In genomic region chr11:75572854-75573650, GRCm38 (mm10) we compare ENCODE assay signal across 8 mouse cellular contexts. TPM values are rescaled to one million over a fixed set of nuclear protein-coding genes. Genes with fewer than 3 reads are reported as not detected.
DNase-seq lines count a peak whose midpoint lies in the region; ATAC-seq and TF ChIP-seq lines count a peak whose summit lies in the region.

No protein-coding gene starts in this region.

- H3K9me3 ChIP-seq in heart, embryonic 15.5 days (replicated peaks) = no peaks in the 10 kb centered on the region
- no peaks in the 10 kb centered on the region for H3K9me3 ChIP-seq in liver, embryonic 14.5 days (ENCODE audit: control insufficient read depth, low read length)
- H3K9me3 ChIP-seq in neural tube, embryonic 11.5 days (ENCODE audit: control insufficient read depth, low read length) = no peaks in the 10 kb centered on the region
- H3K9me3 ChIP-seq in stomach, postnatal 0 days (ENCODE audit: control insufficient read depth, low read length) = no peaks in the 10 kb centered on the region

- 0 out of 2 replicates have a peak, but pooled peaks have one; percentile 18 for TF ChIP-seq EP300 in liver, embryonic 14.5 days (IDR thresholded peaks at IDR 0.05; ENCODE audit: low read depth)
- no peak for TF ChIP-seq EP300 in stomach, postnatal 0 days (optimal IDR thresholded peaks at IDR 0.05)

- peak overlapping the region; percentile 16; the same call in 1 of the 2 replicates for H3K4me2 ChIP-seq in heart, embryonic 15.5 days
- peak overlapping the region; percentile 2; the same call in 1 of the 2 replicates for H3K4me2 ChIP-seq in liver, embryonic 14.5 days (ENCODE audit: low read depth)
- H3K4me2 ChIP-seq in neural tube, embryonic 11.5 days (ENCODE audit: low read depth) = no peak overlapping the region
- H3K4me2 ChIP-seq in stomach, postnatal 0 days (replicated peaks; ENCODE audit: low read depth) = 0 out of 2 replicates have a peak overlapping the region, but pooled peaks have one; percentile 14

- DNase-seq in CD4-positive, CD25-positive, alpha-beta regulatory T cell, adult 2 months (ENCODE audit: low read depth, low spot score) = peak; percentile 97
- DNase-seq in fibroblast of lung, adult 2 months (ENCODE audit: low read depth) = peak; percentile 81
- peak; percentile 93 to 96 for DNase-seq in kidney, postnatal 25 days
- peak; percentile 75 to 83 (median 80) for DNase-seq in liver, embryonic 14.5 days (ENCODE audit: low read depth in 3 of 3, low spot score in 3 of 3)
- DNase-seq in neural tube, embryonic 11.5 days (ENCODE audit: low spot score) = peak; percentile 92
- DNase-seq in stomach, postnatal 0 days (ENCODE audit: low spot score) = peak; percentile 94

- peaks cover 13% of the 10 kb centered on the region; the same call in 1 of the 2 replicates for H3K4me1 ChIP-seq in brown adipose tissue, adult 24 weeks (ENCODE audit: control insufficient read depth, insufficient read depth, insufficient read length, low read length)
- H3K4me1 ChIP-seq in heart, embryonic 15.5 days (replicated peaks) = peaks cover 12% of the 10 kb centered on the region
- H3K4me1 ChIP-seq in liver, embryonic 14.5 days (replicated peaks; ENCODE audit: control insufficient read depth in 2 of 2, insufficient read depth in 2 of 2, low read length in 1 of 2) = peaks cover 4 to 6% of the 10 kb centered on the region in 2 experiments; a peak in 2 of 4 replicates
- peaks cover 11% of the 10 kb centered on the region for H3K4me1 ChIP-seq in neural tube, embryonic 11.5 days (ENCODE audit: control insufficient read depth, insufficient read depth, low read length)
- H3K4me1 ChIP-seq in stomach, postnatal 0 days (replicated peaks; ENCODE audit: control insufficient read depth, insufficient read depth) = no peaks in the 10 kb centered on the region

- peak; percentile 97 for TF ChIP-seq CTCF in liver, embryonic 14.5 days (IDR thresholded peaks at IDR 0.05; ENCODE audit: low read depth)
- peak; percentile 98 for TF ChIP-seq CTCF in stomach, postnatal 0 days (IDR thresholded peaks at IDR 0.05; ENCODE audit: low read depth)

- H3K36me3 ChIP-seq in heart, embryonic 15.5 days = no peaks in the 10 kb centered on the region
- H3K36me3 ChIP-seq in liver, embryonic 14.5 days (replicated peaks; ENCODE audit: control insufficient read depth, insufficient read depth, low read depth) = no peaks in the 10 kb centered on the region
- H3K36me3 ChIP-seq in neural tube, embryonic 11.5 days (ENCODE audit: control insufficient read depth, insufficient read depth, low read length) = no peaks in the 10 kb centered on the region; the same call in 1 of the 2 replicates
- H3K36me3 ChIP-seq in stomach, postnatal 0 days (ENCODE audit: control insufficient read depth, insufficient read depth, low read length) = no peaks in the 10 kb centered on the region

- ATAC-seq in heart, embryonic 15.5 days (replicated peaks; ENCODE audit: insufficient number of reproducible peaks, insufficient read depth, low FRiP score, low read depth) = peak; percentile 86
- peak; percentile 85 for ATAC-seq in liver, embryonic 14.5 days (ENCODE audit: insufficient read depth)
- peak; percentile 76 for ATAC-seq in neural tube, embryonic 11.5 days (ENCODE audit: insufficient read depth, low FRiP score, low TSS enrichment)
- peak; percentile 90 for ATAC-seq in stomach, postnatal 0 days (ENCODE audit: low FRiP score, low TSS enrichment)

- H3K9ac ChIP-seq in heart, embryonic 15.5 days = no peak overlapping the region; the same call in none of the 2 replicates
- no peak overlapping the region; the same call in 1 of the 2 replicates for H3K9ac ChIP-seq in liver, embryonic 14.5 days (replicated peaks)
- H3K9ac ChIP-seq in neural tube, embryonic 11.5 days (ENCODE audit: low read length) = peak overlapping the region; percentile 16
- H3K9ac ChIP-seq in stomach, postnatal 0 days (ENCODE audit: low read length) = peak overlapping the region; percentile 43

- peaks cover 38% of the 10 kb centered on the region for H3K27me3 ChIP-seq in heart, embryonic 15.5 days
- H3K27me3 ChIP-seq in liver, embryonic 14.5 days (ENCODE audit: control insufficient read depth, insufficient read depth, low read length) = no peaks in the 10 kb centered on the region
- H3K27me3 ChIP-seq in neural tube, embryonic 11.5 days (ENCODE audit: control insufficient read depth, insufficient read depth, low read length) = no peaks in the 10 kb centered on the region
- no peaks in the 10 kb centered on the region for H3K27me3 ChIP-seq in stomach, postnatal 0 days (ENCODE audit: control insufficient read depth, insufficient read depth, low read length)

- H3K27ac ChIP-seq in brown adipose tissue, adult 24 weeks (replicated peaks; ENCODE audit: low read depth, low read length) = peak overlapping the region; percentile 53
- H3K27ac ChIP-seq in heart, embryonic 15.5 days = peak overlapping the region; percentile 38; the same call in 1 of the 2 replicates
- no peak overlapping the region for H3K27ac ChIP-seq in liver, embryonic 14.5 days
- H3K27ac ChIP-seq in neural tube, embryonic 11.5 days (ENCODE audit: low read depth, low read length) = no peak overlapping the region; the same call in 1 of the 2 replicates
- no peak overlapping the region; the same call in 1 of the 2 replicates for H3K27ac ChIP-seq in stomach, postnatal 0 days (replicated peaks)

- no peak overlapping the region for H3K4me3 ChIP-seq in brown adipose tissue, adult 24 weeks (ENCODE audit: insufficient read depth, low read depth, low read length)
- H3K4me3 ChIP-seq in heart, embryonic 15.5 days = no peak overlapping the region
- H3K4me3 ChIP-seq in liver, embryonic 14.5 days (ENCODE audit: insufficient read depth in 1 of 2, low read depth in 2 of 2, low read length in 2 of 2) = no peak overlapping the region
- H3K4me3 ChIP-seq in neural tube, embryonic 11.5 days (ENCODE audit: low read depth, low read length) = no peak overlapping the region
- H3K4me3 ChIP-seq in stomach, postnatal 0 days (ENCODE audit: low read depth, low read length) = no peak overlapping the region

- WGBS in heart, embryonic 15.5 days = 13% methylated on average over 12 of the region's 12 CpGs
- 7% methylated on average over 12 of the region's 12 CpGs for WGBS in liver, embryonic 14.5 days (ENCODE audit: insufficient replicate concordance)
- 8% methylated on average over 12 of the region's 12 CpGs for WGBS in neural tube, embryonic 11.5 days
- WGBS in stomach, postnatal 0 days = 8% methylated on average over 12 of the region's 12 CpGs

RNA-seq across cellular contexts. Expression of gene Pitpna, which starts 14.8 kb away (rescaled TPM):
- 75.9 and 86.5 TPM in 2 replicates for polyA plus RNA-seq in brown adipose tissue, adult 24 weeks (2012; ENCODE audit: insufficient read depth, insufficient read length, missing spikeins)
- polyA plus RNA-seq in heart, embryonic 15.5 days (2015; fragmentation: Nextera tagmentation; extraction: Ambion mirVana) = 63.4 and 75.2 TPM in 2 replicates
- 18.1 and 25.5 TPM in 2 replicates for polyA plus RNA-seq in liver, embryonic 14.5 days (2012; rRNA removed)
- 32.3 and 35.4 TPM in 2 replicates for polyA plus RNA-seq in liver, embryonic 14.5 days (2014; fragmentation: Nextera tagmentation; extraction: Ambion mirVana)
- polyA plus RNA-seq in neural tube, embryonic 11.5 days (2014; fragmentation: Nextera tagmentation; extraction: Ambion mirVana) = 90.5 TPM in 2 replicates
- 79.3 and 84.3 TPM in 2 replicates for polyA plus RNA-seq in stomach, postnatal 0 days (2015; fragmentation: Nextera tagmentation; extraction: Ambion mirVana)

RNA-seq across cellular contexts. Expression of gene Slc43a2, which starts 41.6 kb away (rescaled TPM):
- 13.4 and 14.5 TPM in 2 replicates for polyA plus RNA-seq in brown adipose tissue, adult 24 weeks (2012; ENCODE audit: insufficient read depth, insufficient read length, missing spikeins)
- polyA plus RNA-seq in heart, embryonic 15.5 days (2015; fragmentation: Nextera tagmentation; extraction: Ambion mirVana) = 2.6 and 5.1 TPM in 2 replicates
- polyA plus RNA-seq in liver, embryonic 14.5 days (2012; rRNA removed) = 2.7 and 3.0 TPM in 2 replicates
- polyA plus RNA-seq in liver, embryonic 14.5 days (2014; fragmentation: Nextera tagmentation; extraction: Ambion mirVana) = 2.4 and 2.8 TPM in 2 replicates
- 5.6 and 6.6 TPM in 2 replicates for polyA plus RNA-seq in neural tube, embryonic 11.5 days (2014; fragmentation: Nextera tagmentation; extraction: Ambion mirVana)
- 5.7 and 6.4 TPM in 2 replicates for polyA plus RNA-seq in stomach, postnatal 0 days (2015; fragmentation: Nextera tagmentation; extraction: Ambion mirVana)

RNA-seq across cellular contexts. Expression of gene Inpp5k, which starts 57.7 kb away (rescaled TPM):
- polyA plus RNA-seq in brown adipose tissue, adult 24 weeks (2012; ENCODE audit: insufficient read depth, insufficient read length, missing spikeins) = 19.1 and 24.1 TPM in 2 replicates
- 19.6 and 28.8 TPM in 2 replicates for polyA plus RNA-seq in heart, embryonic 15.5 days (2015; fragmentation: Nextera tagmentation; extraction: Ambion mirVana)
- 10.8 and 13.0 TPM in 2 replicates for polyA plus RNA-seq in liver, embryonic 14.5 days (2012; rRNA removed)
- polyA plus RNA-seq in liver, embryonic 14.5 days (2014; fragmentation: Nextera tagmentation; extraction: Ambion mirVana) = 16.3 and 17.0 TPM in 2 replicates
- polyA plus RNA-seq in neural tube, embryonic 11.5 days (2014; fragmentation: Nextera tagmentation; extraction: Ambion mirVana) = 26.2 and 28.4 TPM in 2 replicates
- 19.0 and 22.4 TPM in 2 replicates for polyA plus RNA-seq in stomach, postnatal 0 days (2015; fragmentation: Nextera tagmentation; extraction: Ambion mirVana)

RNA-seq across cellular contexts. Expression of gene Scarf1, which starts 59.7 kb away (rescaled TPM):
- polyA plus RNA-seq in brown adipose tissue, adult 24 weeks (2012; ENCODE audit: insufficient read depth, insufficient read length, missing spikeins) = 3.4 and 5.3 TPM in 2 replicates
- polyA plus RNA-seq in heart, embryonic 15.5 days (2015; fragmentation: Nextera tagmentation; extraction: Ambion mirVana) = 10.4 and 13.0 TPM in 2 replicates
- polyA plus RNA-seq in liver, embryonic 14.5 days (2012; rRNA removed) = 2.4 and 2.6 TPM in 2 replicates
- 1.1 and 2.0 TPM in 2 replicates for polyA plus RNA-seq in liver, embryonic 14.5 days (2014; fragmentation: Nextera tagmentation; extraction: Ambion mirVana)
- polyA plus RNA-seq in neural tube, embryonic 11.5 days (2014; fragmentation: Nextera tagmentation; extraction: Ambion mirVana) = 4.4 and 4.8 TPM in 2 replicates
- polyA plus RNA-seq in stomach, postnatal 0 days (2015; fragmentation: Nextera tagmentation; extraction: Ambion mirVana) = 2.8 and 2.9 TPM in 2 replicates

Comparison
In these comparisons a context has a peak if more than half of its experiments do, and no peak if none do; other contexts are left out.
1. H3K27ac ChIP-seq: peak in brown adipose tissue, adult 24 weeks (single experiment) and heart, embryonic 15.5 days (single experiment); none in liver, embryonic 14.5 days (single experiment), neural tube, embryonic 11.5 days (single experiment) and stomach, postnatal 0 days (single experiment).
2. H3K9ac ChIP-seq: peak in neural tube, embryonic 11.5 days (single experiment) and stomach, postnatal 0 days (single experiment); none in heart, embryonic 15.5 days (single experiment) and liver, embryonic 14.5 days (single experiment).
3. Peak in every context shown above with its lines, with median percentiles within 50 percentile points of each other: DNase-seq and ATAC-seq.